Mouse (Mus musculus): ENCODE data around the gene Odaph.
"Not testable (repeated sequence)": the region's sequence is repeated elsewhere in the genome, so short reads cannot be mapped to it uniquely, and the experiment has no call there.

Gene Odaph

DNA sequence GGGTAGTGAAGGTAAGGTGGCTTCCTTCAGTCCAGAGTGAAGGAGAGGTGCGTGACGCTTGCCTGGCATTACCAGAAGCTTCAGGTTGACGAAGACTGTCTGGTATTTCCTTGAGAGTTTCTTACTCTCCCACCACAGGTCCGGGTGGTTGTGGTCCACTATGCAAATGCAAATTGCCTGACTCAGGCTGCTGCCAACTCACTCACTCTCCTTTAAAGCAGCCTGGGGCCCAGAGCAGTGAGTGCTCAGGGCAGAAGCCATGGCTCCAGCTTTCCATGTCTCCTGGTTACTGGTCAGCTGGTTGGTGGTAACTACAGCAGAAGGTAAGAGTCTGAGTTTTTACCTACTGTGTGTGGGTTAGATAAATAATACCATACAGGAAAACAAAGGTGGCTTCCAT, at the start of gene Odaph:
Gene Odaph (plus strand): TSS at position 240 of the 400 bp plus-strand sequence.
- no peak for DNase-seq (ENCODE audit: low read depth, low spot score)

- DNase-seq (ENCODE audit: low read depth, low spot score) = not testable (repeated sequence)
These were observed 41.7 kb upstream of the Odaph start for GRCm38 (mm10) chr5:91945609-91946008.

DNA sequence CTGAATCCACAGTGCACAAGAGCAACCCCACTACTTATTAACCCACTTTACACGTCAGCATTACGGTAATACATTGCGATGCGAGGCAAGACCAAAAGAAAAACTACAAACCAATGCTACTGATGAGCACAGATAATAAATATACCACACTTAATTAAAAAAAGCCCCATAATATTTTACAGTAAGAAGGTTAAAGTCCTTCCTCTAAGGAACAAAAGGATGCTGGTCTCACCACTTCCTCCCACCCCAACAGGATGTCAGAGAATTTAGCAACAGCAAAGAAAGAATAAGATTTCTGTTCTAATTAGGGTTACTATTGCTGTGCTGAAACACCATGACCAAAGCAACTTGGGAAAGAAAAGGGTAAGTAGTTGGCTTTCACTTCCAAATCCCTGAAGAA, 40.3 kb upstream of the Odaph start:
- no peak for DNase-seq (ENCODE audit: low read depth, low spot score)

DNA sequence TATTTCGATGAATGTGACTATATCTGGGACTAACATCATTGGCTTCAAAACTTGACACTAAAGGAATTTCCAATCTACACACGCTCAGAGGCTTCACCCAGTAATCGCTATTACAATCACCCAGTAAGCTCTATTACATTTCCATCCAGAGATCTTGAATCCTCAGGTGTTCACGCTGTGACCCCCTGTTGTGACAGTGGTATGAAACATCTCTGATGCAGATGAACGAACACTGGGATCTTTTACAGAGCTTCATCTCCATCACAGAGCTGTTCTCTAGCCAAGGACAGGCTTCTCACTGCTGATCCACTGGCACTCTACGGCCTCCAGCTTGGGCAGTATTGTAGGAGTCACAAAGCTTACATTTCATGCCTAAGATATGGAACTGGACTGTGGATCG, 37.8 kb upstream of the Odaph start:
- no peak for DNase-seq (ENCODE audit: low read depth, low spot score)

- peak; percentile 23 for DNase-seq (ENCODE audit: low read depth, low spot score)
These were observed 35.9 kb upstream of the Odaph start for GRCm38 (mm10) chr5:91951404-91951803.

DNA sequence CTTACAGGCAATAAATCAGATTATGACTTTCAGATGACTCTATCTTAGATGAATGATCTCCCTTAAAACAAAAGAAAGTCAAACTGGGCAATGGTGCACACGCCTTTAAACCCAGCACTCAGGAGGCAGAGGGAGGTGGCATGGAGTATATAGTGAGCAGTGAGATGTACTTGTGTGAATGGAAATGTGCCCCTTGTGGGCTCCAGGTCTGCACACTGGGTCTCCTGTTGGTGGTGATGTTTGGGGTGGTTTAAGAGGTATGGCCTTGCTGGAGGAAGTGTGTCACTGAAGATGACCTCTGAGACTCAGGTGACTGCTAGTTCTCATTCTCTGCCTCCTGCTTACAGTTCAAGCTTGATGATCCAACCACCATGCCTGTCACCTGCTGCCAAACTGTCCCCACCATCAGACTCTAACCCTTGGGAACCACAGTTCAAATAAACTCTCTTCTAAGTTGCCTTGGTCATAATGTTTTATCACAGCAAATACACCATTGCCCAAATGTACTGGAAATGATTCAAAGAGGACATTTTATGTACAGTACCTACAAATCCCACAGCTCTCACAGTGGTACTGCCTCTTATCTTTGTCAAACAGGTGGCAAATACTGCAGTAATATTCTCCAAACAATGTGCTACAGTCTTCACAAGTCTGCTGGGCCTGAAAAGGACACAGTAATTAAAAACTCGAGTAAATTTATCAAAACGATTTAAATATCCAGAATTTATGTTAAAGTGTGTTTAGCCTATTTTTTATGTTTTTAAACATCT, 30.1 kb upstream of the Odaph start:
- DNase-seq (ENCODE audit: low read depth, low spot score) = no peak

GRCm38 (mm10) chr5:91959096-91959495, 28.2 kb upstream of the Odaph start:
- DNase-seq (ENCODE audit: low read depth, low spot score) = no peak

DNA sequence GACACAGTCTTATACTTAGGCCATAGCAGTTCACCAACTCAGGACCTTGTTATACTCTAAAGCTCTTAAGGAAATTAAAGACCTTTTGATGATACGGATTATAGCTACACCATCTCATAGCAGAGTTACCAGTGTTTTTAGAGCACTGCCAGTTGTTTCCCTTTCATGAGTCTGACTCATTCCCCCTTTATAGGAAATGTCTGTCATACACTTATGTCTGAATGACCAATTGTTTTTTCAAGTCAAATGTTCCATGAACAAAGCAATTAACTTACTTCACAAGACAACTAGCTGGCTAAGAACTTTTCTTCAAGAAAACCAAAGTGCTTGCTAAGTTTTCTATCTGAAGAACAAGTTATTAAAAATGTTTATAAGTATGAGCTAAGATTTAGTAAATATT, 27.3 kb upstream of the Odaph start:
- no peak for DNase-seq (ENCODE audit: low read depth, low spot score)

DNA sequence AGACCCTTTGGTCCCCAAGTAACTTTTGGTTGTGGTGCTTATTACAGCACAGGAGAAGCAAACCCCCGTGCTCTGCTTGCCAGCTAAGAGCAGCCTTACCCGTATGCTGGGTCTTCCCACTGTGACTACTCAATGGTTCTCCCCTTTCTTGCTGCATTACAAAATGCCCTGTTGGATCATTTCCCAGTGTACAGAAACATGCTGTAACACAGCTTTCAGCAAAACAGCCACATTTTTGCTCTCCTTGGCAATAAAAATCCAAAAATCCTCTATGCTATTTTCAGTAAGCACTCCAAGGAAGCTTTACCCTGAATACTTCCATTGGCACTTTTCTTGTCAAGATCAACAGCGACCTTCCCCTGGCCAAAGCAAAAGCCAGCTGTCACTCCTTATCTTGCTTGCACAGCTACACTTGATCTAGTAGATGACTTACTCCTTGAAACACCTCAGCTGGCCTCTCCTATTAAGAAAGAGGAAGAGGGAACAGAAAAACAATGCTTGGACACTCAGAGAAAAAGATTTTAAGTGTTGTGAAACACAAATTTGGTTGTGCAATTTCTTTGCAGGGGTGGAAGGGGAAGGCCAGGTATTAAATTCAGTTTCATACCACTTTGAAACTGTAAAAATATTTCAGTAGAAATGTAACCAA, 26.5 kb upstream of the Odaph start:
- DNase-seq (ENCODE audit: low read depth, low spot score) = no peak

- no peak for DNase-seq (ENCODE audit: low read depth, low spot score)
These were observed 25.9 kb upstream of the Odaph start for GRCm38 (mm10) chr5:91961370-91961769.

GRCm38 (mm10) chr5:91962259-91962638, 25.0 kb upstream of the Odaph start:
- no peak for DNase-seq (ENCODE audit: low read depth, low spot score)

- peak; percentile 90 for DNase-seq (ENCODE audit: low read depth, low spot score)
These were observed 24.4 kb upstream of the Odaph start, which contains the start of gene Rchy1 for GRCm38 (mm10) chr5:91962639-91963440. Gene Rchy1, minus strand, starts transcription at chr5:91963068.

- DNase-seq (ENCODE audit: low read depth, low spot score) = no peak
These were observed 15.2 kb upstream of the Odaph start for GRCm38 (mm10) chr5:91972046-91972445.

GRCm38 (mm10) chr5:91974002-91974401, 13.3 kb upstream of the Odaph start:
- DNase-seq (ENCODE audit: low read depth, low spot score) = no peak

- DNase-seq (ENCODE audit: low read depth, low spot score) = no peak
These were observed 11.5 kb upstream of the Odaph start for GRCm38 (mm10) chr5:91975758-91976157.

- no peak for DNase-seq (ENCODE audit: low read depth, low spot score)
These were observed 10.5 kb upstream of the Odaph start for GRCm38 (mm10) chr5:91976566-91977396.

GRCm38 (mm10) chr5:91977397-91977770, 9.9 kb upstream of the Odaph start:
- no peak for DNase-seq (ENCODE audit: low read depth, low spot score)

- no peak for DNase-seq (ENCODE audit: low read depth, low spot score)
These were observed 6.0 kb upstream of the Odaph start for GRCm38 (mm10) chr5:91981176-91981840.

DNA sequence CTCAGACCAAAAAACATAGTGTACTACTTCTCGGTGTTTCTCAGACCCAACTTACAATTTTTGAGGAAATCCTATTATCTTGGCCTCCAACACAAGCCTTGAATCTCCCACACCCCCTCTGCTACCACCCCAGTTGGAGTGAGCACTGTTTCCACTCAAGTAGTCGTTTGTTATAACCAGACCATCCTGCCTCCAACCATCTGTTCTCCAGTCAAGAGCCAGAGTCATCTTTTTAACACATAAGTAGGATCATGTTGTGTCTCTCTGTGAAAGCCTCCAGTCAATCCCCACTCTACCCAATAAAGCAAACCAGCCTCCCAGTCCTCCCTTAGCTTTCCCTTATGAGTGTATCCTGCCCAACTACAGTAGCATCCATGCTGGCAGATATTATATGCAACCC, 3.8 kb upstream of the Odaph start:
- no peak for DNase-seq (ENCODE audit: low read depth, low spot score)

DNA sequence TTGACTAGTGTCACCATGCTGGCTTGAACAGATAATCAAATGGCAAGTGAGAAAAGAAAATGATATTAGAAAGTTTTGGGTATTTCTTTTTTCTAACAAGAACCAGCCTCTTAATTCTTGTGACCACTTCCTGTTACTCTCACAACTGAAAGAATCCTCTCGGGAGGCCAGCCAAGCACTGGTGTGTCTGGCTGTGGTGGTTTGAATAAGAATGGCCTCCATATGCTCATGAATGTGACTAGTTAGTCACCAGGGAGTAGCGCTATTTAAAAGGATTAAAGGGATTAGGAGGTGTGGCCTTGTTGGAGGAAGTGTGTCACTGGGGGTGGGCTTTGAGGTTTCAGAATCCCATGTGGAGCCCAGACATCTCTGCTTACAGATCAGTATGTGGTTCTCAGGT, 1.6 kb upstream of the Odaph start:
- DNase-seq (ENCODE audit: low read depth, low spot score) = no peak

DNA sequence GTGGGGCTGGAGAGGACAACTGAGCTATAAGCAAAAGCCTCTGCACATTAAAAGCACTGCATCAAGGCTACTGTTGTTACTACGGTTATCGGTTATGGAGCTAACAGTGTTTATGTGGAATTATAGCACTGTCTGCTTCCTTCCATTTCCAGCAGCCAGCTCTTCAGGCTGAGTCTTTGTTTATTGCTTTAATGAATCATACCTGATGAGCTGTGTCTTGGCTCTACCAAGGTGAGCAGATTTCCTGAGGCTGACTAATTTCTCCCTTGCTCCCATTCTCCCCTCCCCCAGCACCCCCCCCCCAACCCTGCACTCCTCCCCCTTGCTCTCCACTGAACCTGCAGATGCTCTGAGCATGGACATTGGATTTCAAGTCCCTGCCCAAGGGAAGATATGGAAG, 524 bp downstream of the Odaph start:
- no peak for DNase-seq (ENCODE audit: low read depth, low spot score)

All from retina, postnatal 7 days (tissue).